Mouse (Mus musculus): ENCODE measurements around the gene Pigl.

- TF ChIP-seq EP300 (IDR thresholded peaks at IDR 0.05; ENCODE audit: low read depth) (no peak), CTCF (IDR thresholded peaks at IDR 0.05; ENCODE audit: low read depth) (no peak)
Observed at GRCm38 (mm10) chr11:62456021-62456482, 2.2 kb upstream of the Pigl start.

All from liver, embryonic 14.5 days (tissue).